Mouse (Mus musculus): ENCODE measurements around the gene Fez1.

GRCm38 (mm10) chr9:36916915-36917314 is 95.3 kb downstream of the Fez1 start:
- no peak for TF ChIP-seq ZNF384 (IDR thresholded peaks at IDR 0.05; ENCODE audit: low read depth, low read length)
- TF ChIP-seq MAFK (IDR thresholded peaks at IDR 0.05; ENCODE audit: insufficient read depth, low read depth, low read length): no peak
- no peak for TF ChIP-seq HCFC1 (IDR thresholded peaks at IDR 0.05; ENCODE audit: borderline replicate concordance, insufficient read depth, low read length)
- no peak for TF ChIP-seq ZC3H11A (IDR thresholded peaks at IDR 0.05; ENCODE audit: borderline replicate concordance, low read depth, low read length)
- no peak for TF ChIP-seq CHD2 (IDR thresholded peaks at IDR 0.05; ENCODE audit: low read depth, low read length)
